Mouse (Mus musculus) embryonic facial prominence, embryonic 13.5 days (tissue): Measurements from ENCODE around the gene Cfap126. TPM values are rescaled to one million over a fixed set of nuclear protein-coding genes. Genes with fewer than 3 reads are reported as not detected.
"Not testable (repeated sequence)": the region's sequence is repeated elsewhere in the genome, so short reads cannot be mapped to it uniquely, and the experiment has no call there.

Source experiments
- ATAC-seq: fragments of 200-750 bp; cut with Nextera tagmentation; 2 replicates; pipeline ENCODE4 v1.8.0; 2017; ENCODE audit warnings: low read depth; ENCODE audit not compliant: insufficient number of reproducible peaks, insufficient read depth, low FRiP score, low TSS enrichment
- H3K27ac ChIP-seq: fragments of 300-500 bp; sonication (generic); 2 replicates; pipeline ENCODE4 v1.5.1; 2015; ENCODE audit warnings: moderate library complexity, mild to moderate bottlenecking, inconsistent platforms
- H3K27me3 ChIP-seq: fragments of 300-500 bp; sonication (generic); 2 replicates; pipeline ENCODE4 v1.6.1; 2015; ENCODE audit warnings: mild to moderate bottlenecking, inconsistent platforms
- H3K36me3 ChIP-seq: fragments of 300-500 bp; sonication (generic); 2 replicates; pipeline ENCODE4 v1.6.1; 2015; ENCODE audit warnings: mild to moderate bottlenecking, inconsistent platforms
- H3K4me1 ChIP-seq: fragments of 300-500 bp; sonication (generic); 2 replicates; pipeline ENCODE4 v1.6.1; 2015; ENCODE audit warnings: inconsistent platforms
- H3K4me2 ChIP-seq: fragments of 300-500 bp; sonication (generic); 2 replicates; pipeline ENCODE4 v1.6.1; 2015; ENCODE audit warnings: moderate library complexity, mild to moderate bottlenecking, inconsistent platforms
- H3K4me3 ChIP-seq: fragments of 300-500 bp; sonication (generic); 2 replicates; pipeline ENCODE4 v1.5.1; 2015; ENCODE audit warnings: mild to moderate bottlenecking, inconsistent platforms
- H3K9ac ChIP-seq: fragments of 300-500 bp; sonication (generic); 2 replicates; pipeline ENCODE4 v1.6.1; 2015; ENCODE audit warnings: mild to moderate bottlenecking, inconsistent platforms
- H3K9me3 ChIP-seq: fragments of 300-500 bp; sonication (generic); 2 replicates; pipeline ENCODE4 v1.6.1; 2016; ENCODE audit warnings: inconsistent platforms
- WGBS: fragments of 180-500 bp; shearing (Covaris S2); methylation state at CpG from one replicate; pipeline ENCODE4 v1.1.7; 2015; ENCODE audit warnings: mixed read lengths; 5-methylcytosine and 5-hydroxymethylcytosine counted together
- polyA plus RNA-seq: library from polyadenylated mRNA; unstranded; fragments of >200 nt; fragmentation: Nextera tagmentation; extraction: Ambion mirVana; gene quantifications from 2 replicates; pipeline ENCODE4 v1.2.1, GENCODE M21; 2015

The Cfap126 gene
- polyA plus RNA-seq, 1 experiment from 2014 or later: 2.1 TPM

DNA sequence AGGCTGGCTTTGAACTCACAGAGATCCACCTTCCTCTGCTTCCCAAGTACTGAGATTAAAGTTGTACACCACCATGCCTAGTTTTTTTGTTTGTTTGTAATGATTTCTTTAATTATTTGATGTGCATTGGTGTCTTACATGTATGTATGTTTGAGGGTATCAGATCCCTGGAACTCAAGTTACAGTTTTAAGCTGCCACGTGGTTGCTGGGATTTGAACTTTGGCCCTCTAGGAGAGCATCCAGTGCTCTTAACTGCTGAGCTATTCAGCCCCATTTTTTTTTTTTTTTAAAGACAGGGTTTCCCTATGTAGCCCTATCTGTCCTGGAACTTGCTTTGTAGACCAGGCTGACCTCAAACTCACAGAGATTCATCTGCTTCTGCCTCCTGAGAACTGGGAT, 17.3 kb downstream of the Cfap126 start:
- no peaks in the 10 kb centered on the region for H3K27me3 ChIP-seq
- H3K9ac ChIP-seq: no peak overlapping the region
- H3K4me3 ChIP-seq: no peak overlapping the region
- no peak for ATAC-seq
- peaks cover 78% of the 10 kb centered on the region for H3K36me3 ChIP-seq
- no peak overlapping the region for H3K27ac ChIP-seq
- H3K9me3 ChIP-seq: no peaks in the 10 kb centered on the region
- no peaks in the 10 kb centered on the region for H3K4me1 ChIP-seq
- 80% methylated on average over 1 of the region's 1 CpGs for WGBS
- no peak overlapping the region for H3K4me2 ChIP-seq

DNA sequence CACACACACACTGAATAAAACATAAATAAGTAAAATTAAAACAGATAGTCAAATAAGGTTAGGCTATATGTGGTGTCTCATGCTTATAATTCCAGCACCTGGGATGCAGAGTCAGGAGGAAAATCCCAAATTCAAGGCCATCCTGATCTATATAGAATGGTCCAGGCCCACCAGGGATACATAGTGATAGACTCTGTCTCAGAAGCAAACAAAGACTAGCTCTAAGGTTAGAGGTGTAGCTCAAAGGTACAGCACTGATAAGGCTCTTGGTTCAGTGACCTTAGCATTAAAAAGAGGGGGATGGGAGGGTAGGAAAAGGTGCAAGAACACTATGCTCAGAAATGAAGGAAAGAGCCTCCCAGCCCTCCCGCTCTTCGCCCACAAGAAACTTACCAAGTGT, 21.9 kb downstream of the Cfap126 start:
- 95% methylated on average over 2 of the region's 2 CpGs for WGBS
- no peaks in the 10 kb centered on the region for H3K4me1 ChIP-seq
- no peaks in the 10 kb centered on the region for H3K9me3 ChIP-seq
- no peak overlapping the region for H3K9ac ChIP-seq
- no peak overlapping the region for H3K27ac ChIP-seq
- ATAC-seq: no peak
- H3K36me3 ChIP-seq: peaks cover 85% of the 10 kb centered on the region
- no peaks in the 10 kb centered on the region for H3K27me3 ChIP-seq
- H3K4me2 ChIP-seq: no peak overlapping the region
- no peak overlapping the region for H3K4me3 ChIP-seq

DNA sequence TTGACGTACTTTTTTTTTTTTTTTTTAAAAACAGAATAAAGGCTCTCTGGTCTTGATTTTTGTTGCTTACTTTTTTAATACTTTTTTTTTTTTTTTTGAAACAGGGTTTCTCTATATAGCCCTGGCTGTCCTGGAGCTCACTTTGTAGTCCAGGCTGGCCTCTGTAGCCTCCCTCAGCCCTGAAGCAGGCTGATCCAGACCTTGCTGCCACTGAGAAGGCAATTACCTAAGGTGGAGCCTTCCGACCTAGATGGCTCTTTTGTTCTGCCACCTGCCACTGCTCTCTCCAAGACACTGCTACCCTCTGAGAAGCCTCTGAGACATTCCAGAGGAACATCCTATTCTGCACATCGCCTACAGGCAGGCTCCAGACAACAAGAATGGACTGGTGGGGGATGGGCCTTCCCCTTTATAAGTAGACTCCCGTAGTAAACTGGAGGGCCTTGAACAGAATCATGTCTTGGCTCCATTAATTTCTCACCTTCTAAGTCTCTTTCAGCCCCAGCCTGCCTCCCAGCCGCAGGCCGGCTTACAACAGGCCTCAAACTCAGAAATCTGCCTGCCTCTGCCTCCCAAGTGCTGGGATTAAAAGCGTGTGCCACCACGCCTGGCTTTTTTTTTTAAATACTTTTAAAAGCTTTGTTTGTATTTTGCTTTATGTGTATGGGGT, 23.9 kb downstream of the Cfap126 start:
- not testable (repeated sequence) for H3K9ac ChIP-seq, ATAC-seq, H3K4me3 ChIP-seq, H3K4me1 ChIP-seq, H3K9me3 ChIP-seq, H3K4me2 ChIP-seq, H3K27ac ChIP-seq, H3K27me3 ChIP-seq
- H3K36me3 ChIP-seq: peaks cover 90% of the 10 kb centered on the region
- WGBS: 84% methylated on average over 8 of the region's 8 CpGs

DNA sequence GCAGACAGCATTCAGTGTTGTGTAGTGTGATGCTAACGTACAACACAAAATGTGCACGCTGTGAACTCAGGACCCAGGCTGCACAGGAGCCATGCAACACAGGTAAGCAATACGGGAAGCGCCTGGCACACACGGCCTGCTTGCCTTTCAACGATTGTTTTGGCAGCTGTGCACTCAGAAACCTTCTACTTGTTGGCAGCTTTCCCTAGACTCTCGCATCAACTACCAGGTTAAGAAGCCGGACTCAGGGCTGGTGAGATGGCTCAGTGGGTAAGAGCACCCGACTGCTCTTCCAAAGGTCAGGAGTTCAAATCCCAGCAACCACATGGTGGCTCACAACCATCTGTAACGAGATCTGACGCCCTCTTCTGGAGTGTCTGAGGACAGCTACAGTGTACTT, 29.3 kb downstream of the Cfap126 start:
- not testable (repeated sequence) for H3K9me3 ChIP-seq, H3K27me3 ChIP-seq, H3K4me2 ChIP-seq, ATAC-seq, H3K27ac ChIP-seq, H3K9ac ChIP-seq, H3K4me1 ChIP-seq, H3K4me3 ChIP-seq
- WGBS: 77% methylated on average over 11 of the region's 11 CpGs
- H3K36me3 ChIP-seq: peaks cover 69% of the 10 kb centered on the region

DNA sequence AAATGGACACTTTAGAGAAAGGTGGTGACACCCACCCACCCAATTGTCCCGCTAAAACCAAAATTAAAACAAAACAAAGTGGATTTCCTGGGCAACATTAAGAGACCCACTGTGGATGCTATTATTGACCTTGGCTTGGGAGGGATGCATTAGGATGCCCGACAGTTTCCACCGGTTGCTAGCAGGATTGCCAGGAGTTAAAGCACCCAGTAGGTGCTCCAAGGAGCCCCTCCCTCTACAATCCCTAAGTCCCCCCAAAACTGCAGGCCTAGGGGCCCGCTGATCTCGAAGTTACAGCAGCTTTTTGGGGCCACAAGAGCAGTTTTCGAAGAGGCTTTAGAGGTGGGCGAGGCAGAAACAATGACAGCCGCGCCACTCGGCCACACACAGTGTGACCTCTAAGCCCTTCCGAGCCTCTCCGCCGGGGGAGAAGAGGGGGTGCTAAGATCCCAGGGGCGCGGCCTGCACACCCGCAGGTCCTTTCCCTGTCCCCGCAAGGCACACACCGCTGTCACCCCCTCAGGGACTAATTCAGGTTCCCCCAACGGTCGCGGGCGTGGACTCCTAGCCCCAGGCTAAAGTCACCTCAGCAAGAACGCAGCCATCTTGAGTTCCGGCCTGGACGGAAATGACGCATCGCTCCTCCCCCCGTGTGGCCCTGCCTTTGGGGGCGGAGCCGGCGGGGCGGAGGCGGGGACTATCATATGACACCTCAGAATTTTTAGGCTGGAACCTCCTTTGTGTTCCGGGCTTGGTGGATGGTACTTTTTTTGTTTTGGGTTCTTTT, 36.4 kb downstream of the Cfap126 start, which contains the start of the genes Sdhc and Mpz:
TSS of gene Sdhc (minus strand) at position 630 of the 787 bp plus-strand sequence.
TSS of gene Mpz (plus strand) at position 738 of the 787 bp plus-strand sequence.
- peak within 1 kb of the TSS; percentile 96 for H3K4me3 ChIP-seq
- H3K9me3 ChIP-seq: no peaks in the 10 kb centered on the region
- H3K4me2 ChIP-seq: peak within 1 kb of the TSS; percentile 86
- H3K27ac ChIP-seq: peak within 1 kb of the TSS; percentile 94
- H3K27me3 ChIP-seq: no peaks in the 10 kb centered on the region
- ATAC-seq: peak; percentile 87
- under 1% methylated on average over 34 of the region's 34 CpGs for WGBS
- peaks cover 9% of the 10 kb centered on the region for H3K36me3 ChIP-seq
- peaks cover 21% of the 10 kb centered on the region for H3K4me1 ChIP-seq
- H3K9ac ChIP-seq: peak within 1 kb of the TSS; percentile 95

DNA sequence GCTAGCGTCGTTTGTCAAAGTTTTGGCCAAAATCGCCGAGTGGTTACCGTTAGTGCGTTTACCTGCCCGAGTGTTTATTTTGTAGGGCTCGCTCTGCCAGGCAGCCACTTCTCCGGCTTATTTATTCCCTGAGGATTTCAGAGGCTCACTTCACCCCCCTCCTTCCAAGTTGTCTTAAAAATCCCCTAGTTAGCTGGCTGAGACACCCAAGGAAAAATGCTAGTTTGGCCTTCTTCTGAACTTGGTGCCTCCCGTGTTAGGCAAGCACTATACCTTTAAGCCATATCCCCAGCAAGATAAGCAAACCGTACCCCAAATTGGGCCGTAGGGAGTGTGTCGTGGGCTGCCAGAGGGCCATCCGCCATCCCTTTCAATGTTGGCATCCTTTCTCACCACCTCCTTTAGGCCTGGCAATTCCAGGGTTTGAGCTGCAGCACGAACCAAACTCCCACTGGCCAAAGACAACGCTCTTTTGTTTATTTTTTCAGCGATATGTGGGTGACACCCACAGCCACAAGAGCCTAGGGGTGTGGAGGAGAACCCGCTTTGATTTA, 37.2 kb downstream of the Cfap126 start:
- peaks cover 21% of the 10 kb centered on the region for H3K4me1 ChIP-seq
- 0 out of 2 replicates have a peak, but pooled peaks have one; percentile 12 for ATAC-seq
- 0 out of 2 replicates have a peak, but pooled peaks cover 1% of the 10 kb centered on the region for H3K27me3 ChIP-seq
- H3K27ac ChIP-seq: peak overlapping the region; percentile 94
- H3K9ac ChIP-seq: peak overlapping the region; percentile 95
- peak overlapping the region; percentile 86 for H3K4me2 ChIP-seq
- 4% methylated on average over 18 of the region's 18 CpGs for WGBS
- H3K4me3 ChIP-seq: peak overlapping the region; percentile 96
- peaks cover 2% of the 10 kb centered on the region for H3K36me3 ChIP-seq
- H3K9me3 ChIP-seq: no peaks in the 10 kb centered on the region

DNA sequence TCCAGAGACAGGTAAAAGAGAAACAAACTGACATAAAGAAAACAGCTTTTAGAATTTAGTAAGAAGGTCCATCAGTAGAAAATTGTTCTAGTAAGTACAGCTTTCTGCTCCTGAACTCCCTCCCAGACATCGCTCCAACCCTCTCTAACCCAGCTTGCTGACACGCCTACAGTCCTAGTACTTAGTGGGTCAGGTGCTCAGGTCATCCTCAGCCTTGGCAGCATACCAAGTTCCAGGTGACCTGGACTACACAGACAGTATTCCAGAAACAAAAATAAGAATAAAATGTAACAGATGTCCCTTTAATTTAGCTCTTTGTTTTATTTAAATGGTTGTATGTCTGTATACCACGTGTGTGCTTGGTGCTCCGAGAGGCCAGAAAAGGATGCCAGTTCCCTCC, 38.2 kb downstream of the Cfap126 start:
- Histone ChIP-seq H3K27me3 (peaks cover 12% of the 10 kb centered on the region), H3K9me3 (no peaks in the 10 kb centered on the region), H3K4me1 (peaks cover 21% of the 10 kb centered on the region), H3K27ac (peak overlapping the region; percentile 94; the same call in 1 of the 2 replicates), H3K4me2 (no peak overlapping the region), H3K4me3 (no peak overlapping the region), H3K9ac (no peak overlapping the region), H3K36me3 (no peaks in the 10 kb centered on the region)
- 76% methylated on average over 4 of the region's 4 CpGs for WGBS
- no peak for ATAC-seq

DNA sequence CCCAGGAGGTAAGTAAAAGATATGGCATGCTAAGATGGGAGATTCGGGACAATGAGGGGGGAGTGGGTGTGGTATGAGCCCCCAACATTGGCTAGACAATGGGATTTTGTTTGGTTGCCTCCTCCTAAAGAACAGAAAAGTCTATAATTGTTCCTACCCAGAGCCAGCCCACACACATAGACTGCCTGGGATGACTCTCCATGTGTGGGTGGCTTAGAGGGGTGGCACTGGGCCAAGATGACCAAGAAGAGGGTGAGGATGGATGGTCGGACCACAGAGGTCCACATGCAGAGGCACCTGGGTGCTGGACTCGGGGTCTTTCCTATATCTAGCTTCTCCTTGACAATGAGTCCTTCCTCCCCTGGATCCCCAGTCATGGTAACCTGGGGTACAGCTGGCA, 42.9 kb downstream of the Cfap126 start:
- no peak overlapping the region for H3K9ac ChIP-seq
- no peak overlapping the region for H3K4me3 ChIP-seq
- H3K9me3 ChIP-seq: no peaks in the 10 kb centered on the region
- H3K36me3 ChIP-seq: no peaks in the 10 kb centered on the region
- WGBS: 75% methylated on average over 3 of the region's 3 CpGs
- H3K4me2 ChIP-seq: no peak overlapping the region
- ATAC-seq: no peak
- H3K27me3 ChIP-seq: peaks cover 40% of the 10 kb centered on the region
- H3K4me1 ChIP-seq: peaks cover 13% of the 10 kb centered on the region
- no peak overlapping the region for H3K27ac ChIP-seq

DNA sequence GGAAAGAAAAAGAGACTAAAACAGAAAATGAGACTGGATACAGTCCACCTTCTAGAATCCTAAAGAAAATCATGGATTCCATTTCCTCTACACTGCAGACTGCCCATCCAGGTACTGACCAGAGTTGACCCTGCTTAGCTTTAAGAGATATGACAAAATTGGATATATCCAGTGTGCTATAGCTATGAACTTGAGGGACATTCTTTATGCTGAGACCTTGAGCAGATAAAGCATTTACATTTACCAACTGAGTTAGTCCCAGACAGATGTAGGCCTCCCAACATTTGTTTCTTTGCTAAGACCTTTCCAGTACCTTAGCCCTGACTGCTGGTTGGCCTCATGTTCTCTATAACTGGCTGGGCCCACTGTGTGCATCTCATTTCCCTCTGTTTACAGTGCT, 44.2 kb downstream of the Cfap126 start:
- H3K27ac ChIP-seq: no peak overlapping the region

DNA sequence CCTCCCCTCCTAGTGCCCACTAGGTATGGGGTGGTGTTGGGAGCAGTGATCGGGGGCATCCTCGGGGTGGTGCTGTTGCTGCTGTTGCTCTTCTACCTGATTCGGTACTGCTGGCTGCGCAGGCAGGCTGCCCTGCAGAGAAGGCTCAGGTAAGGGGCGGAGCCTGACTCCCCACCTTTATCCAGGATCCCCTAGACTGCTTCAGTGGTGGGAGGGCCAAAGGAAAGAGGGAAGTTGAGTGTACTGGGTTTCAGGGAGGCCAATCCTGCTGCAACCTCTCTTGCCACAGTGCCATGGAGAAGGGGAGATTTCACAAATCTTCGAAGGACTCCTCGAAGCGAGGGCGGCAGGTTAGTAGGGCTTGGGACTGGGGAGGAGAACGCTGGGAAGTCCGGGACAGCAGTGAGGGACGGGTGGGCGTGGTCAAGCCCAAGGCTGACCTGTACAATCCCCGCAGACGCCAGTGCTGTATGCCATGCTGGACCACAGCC, 45.8 kb downstream of the Cfap126 start:
- Histone ChIP-seq H3K27me3 (peaks cover 40% of the 10 kb centered on the region), H3K9ac (peak overlapping the region; percentile 52), H3K27ac (no peak overlapping the region), H3K4me2 (peak overlapping the region; percentile 59), H3K9me3 (no peaks in the 10 kb centered on the region), H3K4me3 (peak overlapping the region; percentile 37), H3K36me3 (no peaks in the 10 kb centered on the region), H3K4me1 (peaks cover 10% of the 10 kb centered on the region)
- ATAC-seq: no peak
- WGBS: 4% methylated on average over 15 of the region's 15 CpGs

More for the DNA sequence above, 44.2 kb downstream of the Cfap126 start:
- Histone ChIP-seq H3K36me3 (no peaks in the 10 kb centered on the region), H3K9me3 (no peaks in the 10 kb centered on the region), H3K9ac (no peak overlapping the region), H3K4me2 (no peak overlapping the region), H3K27me3 (peaks cover 40% of the 10 kb centered on the region), H3K4me3 (no peak overlapping the region), H3K4me1 (peaks cover 10% of the 10 kb centered on the region)
- no peak for ATAC-seq

DNA sequence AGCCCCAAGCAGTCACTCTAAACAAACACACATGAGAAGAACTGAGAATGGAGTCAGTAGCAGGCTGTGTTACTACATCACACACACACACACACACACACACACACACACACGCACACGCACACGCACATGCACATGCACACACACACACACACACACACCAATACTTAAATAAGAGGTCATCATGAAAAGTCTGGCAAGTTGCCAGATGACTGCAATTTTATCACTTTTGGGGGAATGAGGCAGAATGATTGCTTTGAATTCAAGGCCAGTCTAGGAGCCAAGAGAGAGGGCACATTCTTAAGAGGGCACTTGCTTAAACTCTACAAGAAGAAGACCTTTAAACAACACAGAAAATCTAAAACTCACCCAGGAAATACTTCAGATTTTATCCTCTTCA, 48.8 kb downstream of the Cfap126 start:
- no peak overlapping the region for H3K27ac ChIP-seq
- H3K4me1 ChIP-seq: peaks cover 10% of the 10 kb centered on the region
- no peak for ATAC-seq
- H3K36me3 ChIP-seq: no peaks in the 10 kb centered on the region
- no peaks in the 10 kb centered on the region for H3K9me3 ChIP-seq
- peaks cover 28% of the 10 kb centered on the region for H3K27me3 ChIP-seq
- WGBS: 90% methylated on average over 3 of the region's 3 CpGs
- no peak overlapping the region for H3K4me3 ChIP-seq
- no peak overlapping the region for H3K9ac ChIP-seq
- no peak overlapping the region for H3K4me2 ChIP-seq
